11 mouse cellular contexts compared by ENCODE assay signal in the genomic region with DNA sequence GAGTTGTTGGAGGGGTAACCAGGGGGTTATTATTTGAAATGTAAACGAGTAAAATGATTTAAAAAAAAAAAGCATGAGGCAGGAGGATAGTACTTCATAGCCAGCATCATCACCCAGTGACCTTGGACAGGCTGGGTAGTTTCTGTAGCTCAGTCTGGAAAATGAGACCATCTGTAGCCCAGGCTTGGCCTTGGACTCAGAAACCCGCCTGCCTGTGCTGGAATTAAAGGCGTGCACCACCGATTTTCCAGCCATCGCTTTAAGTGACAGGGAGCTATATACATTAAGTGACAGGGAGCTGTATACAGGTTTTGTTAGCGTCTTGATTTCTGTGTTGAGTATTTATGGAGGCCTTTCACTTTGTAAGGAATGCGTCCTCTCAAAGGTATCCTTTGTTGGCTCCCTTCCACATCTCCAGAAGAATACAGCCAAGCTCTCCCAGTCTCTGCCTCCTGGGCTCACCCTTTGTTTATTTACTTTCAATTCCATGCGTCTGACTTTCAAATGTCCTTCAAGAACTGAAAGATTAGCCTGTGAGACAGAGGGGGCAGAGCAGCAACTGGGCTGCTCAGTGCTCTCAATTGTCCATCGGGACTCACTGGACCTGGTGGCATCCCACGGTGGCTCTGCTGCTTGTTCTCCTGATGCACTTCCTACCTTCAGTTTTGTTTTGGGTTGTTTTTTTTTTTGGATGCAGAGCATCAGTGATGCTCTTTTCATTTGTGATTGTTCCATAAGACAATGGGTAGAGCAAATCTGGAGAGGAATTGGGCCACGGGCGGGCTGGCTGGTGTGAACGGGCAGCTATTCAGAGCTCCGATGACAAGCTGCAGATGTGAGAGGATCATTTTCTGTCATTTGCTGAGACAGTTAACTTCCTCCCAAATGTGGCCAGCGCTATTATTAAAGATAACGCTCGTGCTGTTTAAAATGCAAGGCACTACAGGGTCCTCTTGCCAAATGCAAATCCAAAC.
DNase-seq lines count a peak whose midpoint lies in the region; ATAC-seq and TF ChIP-seq lines count a peak whose summit lies in the region.
"Had no signal": no experiment of that assay in that cellular context is flagged by ENCODE, and none has a peak within 500 bp of the region (broad histone marks: within the 10 kb centered on the region; RNA-seq: fewer than 3 reads in every experiment).

No protein-coding gene starts in this region.

- no peak for TF ChIP-seq EP300 in heart, postnatal 0 days (IDR thresholded peaks at IDR 0.05; ENCODE audit: low read depth)

- no peaks in the 10 kb centered on the region for H3K36me3 ChIP-seq in heart, postnatal 0 days (replicated peaks; ENCODE audit: control insufficient read depth, insufficient read depth, low read length)
- no peaks in the 10 kb centered on the region for H3K36me3 ChIP-seq in lung, embryonic 16.5 days (ENCODE audit: control insufficient read depth, insufficient read depth, low read length)
- no peaks in the 10 kb centered on the region for H3K36me3 ChIP-seq in midbrain, embryonic 14.5 days (ENCODE audit: control insufficient read depth, insufficient read depth, low read length)
- H3K36me3 ChIP-seq: limb, embryonic 15.5 days had no signal

- TF ChIP-seq CTCF in heart, postnatal 0 days (IDR thresholded peaks at IDR 0.05; ENCODE audit: low read depth): no peak
- TF ChIP-seq CTCF in brain, embryonic 14.5 days (IDR thresholded peaks at IDR 0.05; ENCODE audit: borderline replicate concordance, extremely low read depth, insufficient read depth, insufficient read length): no peak

- H3K4me2 ChIP-seq in heart, postnatal 0 days (ENCODE audit: low read depth, low read length): peak overlapping the region; percentile 41
- H3K4me2 ChIP-seq in lung, embryonic 16.5 days (ENCODE audit: low read depth, low read length): peak overlapping the region; percentile 10; the same call in 1 of the 2 replicates
- H3K4me2 ChIP-seq in midbrain, embryonic 14.5 days (ENCODE audit: low read length): peak overlapping the region; percentile 15; the same call in 1 of the 2 replicates
- H3K4me2 ChIP-seq: limb, embryonic 15.5 days had no signal

- H3K27ac ChIP-seq in heart, postnatal 0 days (ENCODE audit: low read depth): peak overlapping the region; percentile 17
- H3K27ac ChIP-seq in lung, embryonic 16.5 days (ENCODE audit: low read length): no peak overlapping the region
- no peak overlapping the region for H3K27ac ChIP-seq in midbrain, embryonic 14.5 days (replicated peaks; ENCODE audit: low read depth, low read length)
- H3K27ac ChIP-seq: limb, embryonic 15.5 days had no signal

- H3K9ac ChIP-seq in heart, postnatal 0 days (replicated peaks; ENCODE audit: low read depth, low read length): no peak overlapping the region
- no peak overlapping the region for H3K9ac ChIP-seq in lung, embryonic 16.5 days (ENCODE audit: low read length)
- H3K9ac ChIP-seq in midbrain, embryonic 14.5 days (replicated peaks; ENCODE audit: low read length): no peak overlapping the region; the same call in 1 of the 2 replicates
- H3K9ac ChIP-seq: limb, embryonic 15.5 days had no signal

- TF ChIP-seq POLR2A in brain, embryonic 14.5 days (IDR thresholded peaks at IDR 0.05; ENCODE audit: borderline replicate concordance, extremely low read depth, insufficient read depth, insufficient read length, poor library complexity, severe bottlenecking): no peak

- no peak overlapping the region for H3K4me3 ChIP-seq in heart, postnatal 0 days (ENCODE audit: low read depth, low read length)
- H3K4me3 ChIP-seq in lung, embryonic 16.5 days (ENCODE audit: low read length): no peak overlapping the region
- no peak overlapping the region for H3K4me3 ChIP-seq in midbrain, embryonic 14.5 days (replicated peaks; ENCODE audit: low read depth, low read length)
- H3K4me3 ChIP-seq: limb, embryonic 15.5 days; megakaryocyte, embryonic 14.5 days had no signal

- DNase-seq in heart, postnatal 0 days (ENCODE audit: low spot score): no peak
- no peak for DNase-seq in heart, adult 9 months (ENCODE audit: low spot score in 2 of 2)
- no peak for DNase-seq in lung, adult 18-20 months
- DNase-seq in brain, embryonic 14.5 days (ENCODE audit: low read depth): peak; percentile 35
- DNase-seq in midbrain, embryonic 14.5 days: peak; percentile 19
- no peak for DNase-seq in embryo, embryonic 9.5 days (ENCODE audit: extremely low spot score)
- DNase-seq: embryo, embryonic 11 days; heart, postnatal 4 days had no signal

- WGBS in heart, postnatal 0 days: 41% methylated on average over 17 of the region's 17 CpGs
- WGBS in lung, embryonic 16.5 days: 33% methylated on average over 17 of the region's 17 CpGs
- WGBS in midbrain, embryonic 14.5 days: 23% methylated on average over 17 of the region's 17 CpGs

- ATAC-seq in heart, postnatal 0 days (ENCODE audit: insufficient read depth, low read depth): no peak
- ATAC-seq in lung, embryonic 16.5 days (ENCODE audit: low read depth): no peak
- no peak for ATAC-seq in midbrain, embryonic 14.5 days (ENCODE audit: low FRiP score, low TSS enrichment)

- no peaks in the 10 kb centered on the region for H3K9me3 ChIP-seq in heart, postnatal 0 days (replicated peaks; ENCODE audit: control insufficient read depth, low read length)
- no peaks in the 10 kb centered on the region for H3K9me3 ChIP-seq in lung, embryonic 16.5 days (ENCODE audit: control insufficient read depth, low read length)
- H3K9me3 ChIP-seq in midbrain, embryonic 14.5 days (ENCODE audit: control insufficient read depth, low read length): no peaks in the 10 kb centered on the region
- H3K9me3 ChIP-seq: limb, embryonic 15.5 days had no signal

- no peaks in the 10 kb centered on the region for H3K27me3 ChIP-seq in heart, postnatal 0 days (ENCODE audit: control insufficient read depth, insufficient read depth, low read length)
- H3K27me3 ChIP-seq in lung, embryonic 16.5 days (ENCODE audit: control insufficient read depth, insufficient read depth, low read depth, low read length): no peaks in the 10 kb centered on the region
- no peaks in the 10 kb centered on the region for H3K27me3 ChIP-seq in midbrain, embryonic 14.5 days (ENCODE audit: control insufficient read depth, insufficient read depth, low read length)
- H3K27me3 ChIP-seq: limb, embryonic 15.5 days; megakaryocyte, embryonic 14.5 days had no signal

- peaks cover 12% of the 10 kb centered on the region; the same call in 1 of the 2 replicates for H3K4me1 ChIP-seq in heart, postnatal 0 days (ENCODE audit: control insufficient read depth, insufficient read depth)
- H3K4me1 ChIP-seq in lung, embryonic 16.5 days (replicated peaks; ENCODE audit: control insufficient read depth, insufficient read depth, low read length): peaks cover 15% of the 10 kb centered on the region
- peaks cover 11% of the 10 kb centered on the region; the same call in 1 of the 2 replicates for H3K4me1 ChIP-seq in midbrain, embryonic 14.5 days (ENCODE audit: control insufficient read depth, insufficient read depth, low read length)

Comparison
In these comparisons a context has a peak if more than half of its experiments do, and no peak if none do; other contexts are left out.
1. DNase-seq: peak in brain, embryonic 14.5 days (single experiment) and midbrain, embryonic 14.5 days (single experiment); none in heart, postnatal 0 days (single experiment), heart, adult 9 months (0 of 2), lung, adult 18-20 months (0 of 2) and embryo, embryonic 9.5 days (single experiment).
2. Peak in every context shown above with its lines, with median percentiles within 50 percentile points of each other: H3K4me2 ChIP-seq.